Mouse (Mus musculus): ENCODE data around the gene Cntln.

Cntln gene

GRCm38 (mm10) chr4:84884111-84884538 is at the start of gene Cntln:
Cntln (plus strand) TSS chr4:84884309.
- DNase-seq (ENCODE audit: low spot score), result peak; percentile 56

GRCm38 (mm10) chr4:84836979-84837378 is 47.1 kb upstream of the Cntln start:
- DNase-seq (ENCODE audit: low spot score), result peak; percentile 15

GRCm38 (mm10) chr4:84838545-84838944 is 45.6 kb upstream of the Cntln start:
- no peak for DNase-seq (ENCODE audit: low spot score)

- DNase-seq (ENCODE audit: low spot score), result no peak
Observed at GRCm38 (mm10) chr4:84839466-84839865, 44.6 kb upstream of the Cntln start.

- DNase-seq (ENCODE audit: low spot score), result no peak
Observed at GRCm38 (mm10) chr4:84857588-84857987, 26.5 kb upstream of the Cntln start.

- peak; percentile 62 for DNase-seq (ENCODE audit: low spot score)
Observed at GRCm38 (mm10) chr4:84876347-84876746, 7.8 kb upstream of the Cntln start.

- DNase-seq (ENCODE audit: low spot score), result no peak
Observed at GRCm38 (mm10) chr4:84883646-84884045, 463 bp upstream of the Cntln start.

- DNase-seq (ENCODE audit: low spot score), result peak; percentile 6
Observed at GRCm38 (mm10) chr4:84884539-84885270, 596 bp downstream of the Cntln start.

GRCm38 (mm10) chr4:84885271-84885540 is 1.1 kb downstream of the Cntln start:
- DNase-seq (ENCODE audit: low spot score), result no peak

GRCm38 (mm10) chr4:84918393-84918792 is 34.3 kb downstream of the Cntln start:
- DNase-seq (ENCODE audit: low spot score), result no peak

- no peak for DNase-seq (ENCODE audit: low spot score)
Observed at GRCm38 (mm10) chr4:84934342-84934929, 50.3 kb downstream of the Cntln start.

- DNase-seq (ENCODE audit: low spot score), result no peak
Observed at GRCm38 (mm10) chr4:84942059-84942458, 58.0 kb downstream of the Cntln start.

- DNase-seq (ENCODE audit: low spot score), result no peak
Observed at GRCm38 (mm10) chr4:84942651-84943050, 58.5 kb downstream of the Cntln start.

GRCm38 (mm10) chr4:84944100-84944499 is 60.0 kb downstream of the Cntln start:
- DNase-seq (ENCODE audit: low spot score), result no peak

GRCm38 (mm10) chr4:84946450-84946849 is 62.3 kb downstream of the Cntln start:
- DNase-seq (ENCODE audit: low spot score), result no peak

- DNase-seq (ENCODE audit: low spot score), result no peak
Observed at GRCm38 (mm10) chr4:84976875-84977646, 93.0 kb downstream of the Cntln start.

GRCm38 (mm10) chr4:84995520-84996348 is 111.6 kb downstream of the Cntln start:
- no peak for DNase-seq (ENCODE audit: low spot score)

- no peak for DNase-seq (ENCODE audit: low spot score)
Observed at GRCm38 (mm10) chr4:85005581-85005980, 121.5 kb downstream of the Cntln start.

- DNase-seq (ENCODE audit: low spot score), result no peak
Observed at GRCm38 (mm10) chr4:85006789-85007188, 122.7 kb downstream of the Cntln start.

- DNase-seq (ENCODE audit: low spot score), result no peak
Observed at GRCm38 (mm10) chr4:85010846-85011245, 126.7 kb downstream of the Cntln start.

- no peak for DNase-seq (ENCODE audit: low spot score)
Observed at GRCm38 (mm10) chr4:85045748-85046147, 161.6 kb downstream of the Cntln start.

GRCm38 (mm10) chr4:85049933-85050553 is 165.9 kb downstream of the Cntln start:
- no peak for DNase-seq (ENCODE audit: low spot score)
